Mouse (Mus musculus): ENCODE data around the gene Sgms1. TPM values are rescaled to one million over a fixed set of nuclear protein-coding genes. Genes with fewer than 3 reads are reported as not detected.

Sgms1 gene
- 12.3 and 13.8 TPM in 2 replicates for polyA plus RNA-seq (2014; fragmentation: Nextera tagmentation; extraction: Ambion mirVana)

DNA sequence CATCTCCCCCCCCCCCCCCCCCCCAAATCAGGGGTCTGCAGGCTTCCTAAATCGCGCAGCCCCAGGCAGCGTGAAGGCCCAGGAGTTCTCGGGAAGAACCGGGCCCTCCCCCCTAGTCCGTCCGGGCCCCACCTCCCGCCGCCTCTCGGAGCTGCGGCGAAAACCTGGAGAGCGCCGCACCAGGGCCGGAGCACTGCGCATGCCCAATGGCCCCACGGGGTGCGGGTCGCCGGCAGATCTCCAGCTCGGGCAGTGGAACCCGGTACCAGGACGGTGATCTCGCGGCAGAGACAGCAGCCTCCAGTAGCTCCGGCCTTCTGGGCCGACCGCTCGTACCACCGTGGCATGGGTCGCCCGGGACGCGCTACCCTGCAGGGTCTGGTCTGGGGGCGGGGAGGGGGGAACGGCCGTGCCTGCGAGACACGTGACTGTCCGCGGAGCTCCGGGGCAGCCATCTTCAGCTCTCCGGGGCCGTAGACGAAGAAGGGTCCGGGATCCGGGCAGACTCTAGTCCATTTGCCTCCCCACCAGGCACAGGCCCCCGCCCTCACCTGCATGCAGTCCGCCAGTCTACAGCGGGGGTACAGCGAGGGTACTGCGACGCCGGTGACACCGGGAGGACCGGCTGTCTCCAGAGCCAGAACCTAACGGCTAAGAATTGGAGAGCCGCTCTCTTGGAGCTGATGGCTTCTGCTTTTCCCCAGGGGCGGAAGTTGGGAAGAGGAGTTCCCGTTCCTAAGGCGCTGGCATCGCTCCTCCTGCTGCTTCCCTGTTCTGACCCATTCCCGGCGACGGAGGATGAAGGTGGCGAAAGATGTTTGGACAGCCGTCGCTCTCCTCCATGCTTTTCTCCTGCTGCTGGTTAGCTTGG, at the start of gene Sgms1:
TSS of gene Sgms1 (minus strand) at position 714 of the 871 bp plus-strand sequence.
- DNase-seq (peak; percentile 96), ATAC-seq (ENCODE audit: low FRiP score, low TSS enrichment) (peak; percentile 92)
- 2% methylated on average over 68 of the region's 68 CpGs for WGBS
- H3K27me3 ChIP-seq (ENCODE audit: control insufficient read depth, insufficient read depth, low read length): no peaks in the 10 kb centered on the region
- H3K27ac ChIP-seq (replicated peaks; ENCODE audit: low read depth, low read length): peak within 1 kb of the TSS; percentile 97
- no peaks in the 10 kb centered on the region for H3K9me3 ChIP-seq (ENCODE audit: control insufficient read depth, low read length)
- peak within 1 kb of the TSS; percentile 88 for H3K4me2 ChIP-seq (ENCODE audit: low read length)
- peak within 1 kb of the TSS; percentile 88 for H3K9ac ChIP-seq (replicated peaks; ENCODE audit: low read length)
- no peaks in the 10 kb centered on the region for H3K36me3 ChIP-seq (ENCODE audit: control insufficient read depth, insufficient read depth, low read length)
- peaks cover 14% of the 10 kb centered on the region for H3K4me1 ChIP-seq (ENCODE audit: control insufficient read depth, insufficient read depth, low read length)
- peak within 1 kb of the TSS; percentile 78 for H3K4me3 ChIP-seq (replicated peaks; ENCODE audit: low read depth, low read length)

- Histone ChIP-seq H3K4me2 (ENCODE audit: low read length) (no peak overlapping the region), H3K27ac (replicated peaks; ENCODE audit: low read depth, low read length) (no peak overlapping the region), H3K4me1 (ENCODE audit: control insufficient read depth, insufficient read depth, low read length) (no peaks in the 10 kb centered on the region), H3K4me3 (replicated peaks; ENCODE audit: low read depth, low read length) (no peak overlapping the region), H3K36me3 (ENCODE audit: control insufficient read depth, insufficient read depth, low read length) (no peaks in the 10 kb centered on the region), H3K27me3 (ENCODE audit: control insufficient read depth, insufficient read depth, low read length) (no peaks in the 10 kb centered on the region), H3K9ac (replicated peaks; ENCODE audit: low read length) (no peak overlapping the region), H3K9me3 (ENCODE audit: control insufficient read depth, low read length) (no peaks in the 10 kb centered on the region)
- WGBS: 85% methylated on average over 3 of the region's 3 CpGs
- DNase-seq (no peak), ATAC-seq (ENCODE audit: low FRiP score, low TSS enrichment) (no peak)
These were observed 36.3 kb upstream of the Sgms1 start for GRCm38 (mm10) chr19:32425856-32426255.

DNA sequence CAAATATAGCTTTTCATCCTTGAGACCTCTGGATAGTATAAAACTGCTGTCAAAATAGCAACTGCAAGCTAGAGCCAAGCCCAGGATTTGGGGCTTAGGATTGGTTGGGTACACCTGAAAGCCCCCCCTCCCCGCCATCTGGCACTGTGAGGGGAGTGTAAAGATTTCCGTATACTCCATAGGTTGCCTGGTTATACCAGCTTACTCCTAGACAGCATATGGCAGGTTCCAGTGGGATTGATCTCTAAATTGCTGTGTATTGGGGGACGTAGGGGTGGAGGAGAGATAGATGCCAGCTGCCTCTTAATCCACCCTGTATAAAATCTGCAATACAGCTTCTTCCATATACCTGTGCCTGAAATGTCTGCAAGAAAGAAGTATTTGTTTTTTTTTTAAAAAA, 35.2 kb upstream of the Sgms1 start:
- 81% methylated on average over 3 of the region's 3 CpGs for WGBS
- no peak overlapping the region for H3K4me2 ChIP-seq (ENCODE audit: low read length)
- ATAC-seq (ENCODE audit: low FRiP score, low TSS enrichment) (no peak), DNase-seq (no peak)
- H3K4me3 ChIP-seq (replicated peaks; ENCODE audit: low read depth, low read length): no peak overlapping the region
- no peaks in the 10 kb centered on the region for H3K36me3 ChIP-seq (ENCODE audit: control insufficient read depth, insufficient read depth, low read length)
- H3K9me3 ChIP-seq (ENCODE audit: control insufficient read depth, low read length): no peaks in the 10 kb centered on the region
- no peak overlapping the region for H3K27ac ChIP-seq (replicated peaks; ENCODE audit: low read depth, low read length)
- H3K27me3 ChIP-seq (ENCODE audit: control insufficient read depth, insufficient read depth, low read length): no peaks in the 10 kb centered on the region
- H3K9ac ChIP-seq (replicated peaks; ENCODE audit: low read length): no peak overlapping the region
- no peaks in the 10 kb centered on the region for H3K4me1 ChIP-seq (ENCODE audit: control insufficient read depth, insufficient read depth, low read length)

DNA sequence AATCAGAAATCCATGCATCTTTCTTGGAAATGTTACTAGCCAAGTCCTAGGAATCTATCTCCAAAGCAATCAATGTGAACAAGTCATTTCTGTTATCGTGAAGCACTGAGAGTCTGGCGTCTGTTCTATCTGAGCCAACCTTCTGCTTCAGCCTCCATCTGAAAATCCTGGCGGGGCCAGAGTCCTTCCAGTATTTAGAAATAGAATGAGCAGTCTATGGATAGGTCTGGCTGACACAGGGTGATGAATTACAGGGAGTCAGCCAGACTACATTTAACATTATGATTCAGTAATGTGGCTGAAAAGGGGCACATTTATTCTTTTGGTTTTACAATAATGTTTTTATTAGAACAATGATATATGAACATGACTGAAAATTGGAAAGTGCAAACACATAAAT, 29.6 kb upstream of the Sgms1 start:
- Histone ChIP-seq H3K4me2 (ENCODE audit: low read length) (no peak overlapping the region), H3K27ac (replicated peaks; ENCODE audit: low read depth, low read length) (no peak overlapping the region), H3K4me3 (replicated peaks; ENCODE audit: low read depth, low read length) (no peak overlapping the region), H3K4me1 (ENCODE audit: control insufficient read depth, insufficient read depth, low read length) (no peaks in the 10 kb centered on the region), H3K27me3 (ENCODE audit: control insufficient read depth, insufficient read depth, low read length) (no peaks in the 10 kb centered on the region), H3K36me3 (ENCODE audit: control insufficient read depth, insufficient read depth, low read length) (no peaks in the 10 kb centered on the region), H3K9ac (replicated peaks; ENCODE audit: low read length) (no peak overlapping the region), H3K9me3 (ENCODE audit: control insufficient read depth, low read length) (no peaks in the 10 kb centered on the region)
- DNase-seq: no peak
- ATAC-seq (ENCODE audit: low FRiP score, low TSS enrichment): no peak
- 82% methylated on average over 3 of the region's 3 CpGs for WGBS

- no peak for ATAC-seq (ENCODE audit: low FRiP score, low TSS enrichment)
- Histone ChIP-seq H3K27ac (replicated peaks; ENCODE audit: low read depth, low read length) (no peak overlapping the region), H3K4me2 (ENCODE audit: low read length) (no peak overlapping the region), H3K4me1 (ENCODE audit: control insufficient read depth, insufficient read depth, low read length) (no peaks in the 10 kb centered on the region), H3K4me3 (replicated peaks; ENCODE audit: low read depth, low read length) (no peak overlapping the region), H3K27me3 (ENCODE audit: control insufficient read depth, insufficient read depth, low read length) (no peaks in the 10 kb centered on the region), H3K36me3 (ENCODE audit: control insufficient read depth, insufficient read depth, low read length) (no peaks in the 10 kb centered on the region), H3K9me3 (ENCODE audit: control insufficient read depth, low read length) (no peaks in the 10 kb centered on the region), H3K9ac (replicated peaks; ENCODE audit: low read length) (no peak overlapping the region)
- 90% methylated on average over 7 of the region's 7 CpGs for WGBS
- no peak for DNase-seq
These were observed 27.3 kb upstream of the Sgms1 start for GRCm38 (mm10) chr19:32416692-32417317.

- 68% methylated on average over 8 of the region's 8 CpGs for WGBS
- no peaks in the 10 kb centered on the region for H3K27me3 ChIP-seq (ENCODE audit: control insufficient read depth, insufficient read depth, low read length)
- DNase-seq (no peak), ATAC-seq (ENCODE audit: low FRiP score, low TSS enrichment) (no peak)
- no peak overlapping the region for H3K4me3 ChIP-seq (replicated peaks; ENCODE audit: low read depth, low read length)
- H3K27ac ChIP-seq (replicated peaks; ENCODE audit: low read depth, low read length): no peak overlapping the region
- no peaks in the 10 kb centered on the region for H3K9me3 ChIP-seq (ENCODE audit: control insufficient read depth, low read length)
- no peaks in the 10 kb centered on the region for H3K36me3 ChIP-seq (ENCODE audit: control insufficient read depth, insufficient read depth, low read length)
- no peak overlapping the region for H3K9ac ChIP-seq (replicated peaks; ENCODE audit: low read length)
- H3K4me1 ChIP-seq (ENCODE audit: control insufficient read depth, insufficient read depth, low read length): no peaks in the 10 kb centered on the region
- no peak overlapping the region for H3K4me2 ChIP-seq (ENCODE audit: low read length)
These were observed 20.3 kb upstream of the Sgms1 start for GRCm38 (mm10) chr19:32409603-32410360.

DNA sequence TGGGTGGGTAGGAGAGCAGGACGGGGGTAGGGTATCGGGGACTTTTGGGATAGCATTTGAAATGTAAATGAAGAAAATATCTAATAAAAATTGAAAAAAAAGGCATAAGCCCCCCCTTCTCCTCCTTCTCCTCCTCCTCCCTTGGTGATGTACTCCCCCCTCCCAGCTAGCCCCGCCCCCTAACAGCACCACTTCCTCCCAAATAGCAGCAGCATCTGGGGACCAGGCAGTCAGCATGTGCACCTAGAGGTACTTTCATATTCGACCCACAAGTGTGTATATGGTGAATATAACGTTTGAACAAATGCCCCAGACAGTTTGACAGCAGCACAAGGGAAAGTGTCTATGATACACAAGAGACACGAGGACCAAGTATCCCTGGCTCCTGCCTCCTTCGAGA, 17.2 kb upstream of the Sgms1 start:
- Histone ChIP-seq H3K4me1 (ENCODE audit: control insufficient read depth, insufficient read depth, low read length) (no peaks in the 10 kb centered on the region), H3K9ac (replicated peaks; ENCODE audit: low read length) (no peak overlapping the region), H3K4me2 (ENCODE audit: low read length) (no peak overlapping the region), H3K4me3 (replicated peaks; ENCODE audit: low read depth, low read length) (no peak overlapping the region), H3K9me3 (ENCODE audit: control insufficient read depth, low read length) (no peaks in the 10 kb centered on the region), H3K27me3 (ENCODE audit: control insufficient read depth, insufficient read depth, low read length) (no peaks in the 10 kb centered on the region), H3K36me3 (ENCODE audit: control insufficient read depth, insufficient read depth, low read length) (no peaks in the 10 kb centered on the region), H3K27ac (replicated peaks; ENCODE audit: low read depth, low read length) (no peak overlapping the region)
- WGBS: 70% methylated on average over 7 of the region's 7 CpGs
- DNase-seq (no peak), ATAC-seq (ENCODE audit: low FRiP score, low TSS enrichment) (no peak)

- WGBS: 86% methylated on average over 5 of the region's 5 CpGs
- Histone ChIP-seq H3K9me3 (ENCODE audit: control insufficient read depth, low read length) (no peaks in the 10 kb centered on the region), H3K4me1 (ENCODE audit: control insufficient read depth, insufficient read depth, low read length) (no peaks in the 10 kb centered on the region), H3K27me3 (ENCODE audit: control insufficient read depth, insufficient read depth, low read length) (no peaks in the 10 kb centered on the region), H3K27ac (replicated peaks; ENCODE audit: low read depth, low read length) (no peak overlapping the region), H3K36me3 (ENCODE audit: control insufficient read depth, insufficient read depth, low read length) (no peaks in the 10 kb centered on the region), H3K4me2 (ENCODE audit: low read length) (no peak overlapping the region), H3K4me3 (replicated peaks; ENCODE audit: low read depth, low read length) (no peak overlapping the region), H3K9ac (replicated peaks; ENCODE audit: low read length) (no peak overlapping the region)
- ATAC-seq (ENCODE audit: low FRiP score, low TSS enrichment): no peak
- no peak for DNase-seq
These were observed 14.9 kb upstream of the Sgms1 start for GRCm38 (mm10) chr19:32404386-32404785.

Measured in midbrain, embryonic 14.5 days (tissue).